Mouse (Mus musculus) stomach, embryonic 14.5 days (tissue): ENCODE measurements around the gene Bnc1. TPM values are rescaled to one million over a fixed set of nuclear protein-coding genes. Genes with fewer than 3 reads are reported as not detected.

Experiments
- polyA plus RNA-seq: library from polyadenylated mRNA; unstranded; fragments of >200 nt; fragmentation: Nextera tagmentation; extraction: Ambion mirVana; gene quantifications from 2 replicates; pipeline ENCODE4 v1.2.1, GENCODE M21; 2014

Bnc1 gene
- polyA plus RNA-seq, 1 experiment from 2014 or later = 5.9 TPM

Other genes starting within 250 kb of the Bnc1 start
- gene Ramac, start 229.4 kb downstream of the Bnc1 start, polyA plus RNA-seq = 131 and 134 TPM in 2 replicates
- gene 3110040N11Rik, start 202.8 kb downstream of the Bnc1 start, polyA plus RNA-seq = 52.2 and 55.6 TPM in 2 replicates
- 80.0 and 81.8 TPM in 2 replicates for gene Btbd1, start 162.9 kb downstream of the Bnc1 start, polyA plus RNA-seq
- not detected in 2 replicates for gene Gm10160, start 136.5 kb downstream of the Bnc1 start, polyA plus RNA-seq
- gene Tm6sf1, start 133.3 kb downstream of the Bnc1 start, polyA plus RNA-seq = 8.7 and 12.5 TPM in 2 replicates
- 20.2 and 20.5 TPM in 2 replicates for gene Hdgfl3, start 57.8 kb downstream of the Bnc1 start, polyA plus RNA-seq
- 14.6 and 15.9 TPM in 2 replicates for gene Sh3gl3, start 181.5 kb upstream of the Bnc1 start, polyA plus RNA-seq